Mouse (Mus musculus): ENCODE measurements around the gene Gm17490.

The Gm17490 gene

GRCm38 (mm10) chr2:11625890-11626289 lies at the start of gene Gm17490:
Gene Gm17490 (minus strand): TSS chr2:11626264.
- no peak for DNase-seq

GRCm38 (mm10) chr2:11672144-11672543 lies 46.1 kb upstream of the Gm17490 start:
- peak; percentile 80 for DNase-seq

- no peak for DNase-seq
Observed at GRCm38 (mm10) chr2:11665326-11665725, 39.3 kb upstream of the Gm17490 start.

- no peak for DNase-seq
Observed at GRCm38 (mm10) chr2:11664806-11665205, 38.7 kb upstream of the Gm17490 start.

- DNase-seq = peak; percentile 66
Observed at GRCm38 (mm10) chr2:11664367-11664766, 38.3 kb upstream of the Gm17490 start.

GRCm38 (mm10) chr2:11663961-11664360 lies 37.9 kb upstream of the Gm17490 start:
- DNase-seq = peak; percentile 93

- DNase-seq = peak; percentile 55
Observed at GRCm38 (mm10) chr2:11662907-11663230, 36.8 kb upstream of the Gm17490 start.

GRCm38 (mm10) chr2:11662143-11662906 lies 36.3 kb upstream of the Gm17490 start:
- DNase-seq = no peak

- DNase-seq = peak; percentile 25
Observed at GRCm38 (mm10) chr2:11659263-11659662, 33.2 kb upstream of the Gm17490 start.

GRCm38 (mm10) chr2:11657581-11657980 lies 31.5 kb upstream of the Gm17490 start:
- peak; percentile 54 for DNase-seq

GRCm38 (mm10) chr2:11654990-11655931 lies 29.2 kb upstream of the Gm17490 start:
- DNase-seq = peak; percentile 32

- no peak for DNase-seq
Observed at GRCm38 (mm10) chr2:11653780-11654179, 27.7 kb upstream of the Gm17490 start.

- peak; percentile 75 for DNase-seq
Observed at GRCm38 (mm10) chr2:11653330-11653729, 27.3 kb upstream of the Gm17490 start.

GRCm38 (mm10) chr2:11652780-11653179 lies 26.7 kb upstream of the Gm17490 start:
- peak; percentile 39 for DNase-seq

- DNase-seq = no peak
Observed at GRCm38 (mm10) chr2:11652196-11652595, 26.1 kb upstream of the Gm17490 start.

GRCm38 (mm10) chr2:11651476-11651875 lies 25.4 kb upstream of the Gm17490 start:
- DNase-seq = no peak

- no peak for DNase-seq
Observed at GRCm38 (mm10) chr2:11645297-11645696, 19.2 kb upstream of the Gm17490 start.

- DNase-seq = no peak
Observed at GRCm38 (mm10) chr2:11644057-11644456, 18.0 kb upstream of the Gm17490 start.

GRCm38 (mm10) chr2:11642451-11642941 lies 16.4 kb upstream of the Gm17490 start, which contains the start of gene Il2ra:
Gene Il2ra (plus strand): TSS chr2:11642807.
- DNase-seq = peak; percentile 42

- DNase-seq = peak; percentile 49
Observed at GRCm38 (mm10) chr2:11637115-11637514, 11.1 kb upstream of the Gm17490 start.

- peak; percentile 59 for DNase-seq
Observed at GRCm38 (mm10) chr2:11636138-11636480, 10.0 kb upstream of the Gm17490 start.

GRCm38 (mm10) chr2:11635471-11636137 lies 9.5 kb upstream of the Gm17490 start:
- DNase-seq = peak; percentile 69

GRCm38 (mm10) chr2:11635035-11635434 lies 9.0 kb upstream of the Gm17490 start:
- no peak for DNase-seq

Data from thymus, postnatal 14 days (tissue).